Mouse (Mus musculus): Measurements from ENCODE around the gene Cct2. TPM values are rescaled to one million over a fixed set of nuclear protein-coding genes. Genes with fewer than 3 reads are reported as not detected.

Cct2 gene
- polyA plus RNA-seq, 1 experiment from 2014 or later, result 272 TPM

DNA sequence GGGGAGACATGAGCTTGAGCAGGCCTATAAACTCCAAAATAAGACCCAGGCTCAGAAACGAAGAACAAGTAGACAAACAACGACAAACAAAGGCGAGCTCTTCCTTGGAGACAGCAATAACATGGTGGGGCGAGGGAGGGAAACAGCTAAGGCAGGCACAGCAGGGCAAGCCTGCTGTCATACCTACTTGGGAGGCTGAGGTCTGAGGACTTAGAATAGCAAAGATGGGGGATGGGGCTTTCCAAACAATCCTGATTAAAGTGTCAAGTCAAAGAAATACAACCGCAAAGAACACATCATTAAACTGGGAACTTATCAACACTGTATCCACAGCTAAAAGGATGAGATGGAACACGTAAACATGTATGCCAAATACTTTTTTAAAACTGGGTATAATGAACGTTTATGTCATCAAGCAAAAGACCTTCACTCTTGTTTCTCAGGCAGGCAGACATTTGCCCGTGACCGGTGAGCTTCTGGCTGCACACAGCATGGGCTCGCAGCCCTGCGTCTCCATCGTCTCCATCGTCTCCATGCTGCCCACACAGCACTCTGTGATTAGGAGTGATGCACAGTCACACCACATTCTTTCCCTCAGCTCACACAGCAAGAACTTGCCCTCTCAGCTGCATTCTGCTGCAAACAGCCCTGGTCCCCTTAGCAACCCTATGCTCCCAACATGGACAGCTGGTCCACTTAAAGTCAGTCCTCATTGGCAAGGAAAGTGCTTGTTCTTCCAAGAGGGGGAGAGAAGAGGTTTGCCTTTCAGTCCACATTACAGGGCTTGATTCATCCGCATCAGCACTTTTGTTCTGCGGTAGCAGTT lies 31.1 kb upstream of the Cct2 start:
- peaks cover 36% of the 10 kb centered on the region for H3K36me3 ChIP-seq
- H3K27ac ChIP-seq, result peak overlapping the region; percentile 3; the same call in 1 of the 2 replicates
- peaks cover 15% of the 10 kb centered on the region for H3K4me1 ChIP-seq (replicated peaks)
- H3K4me2 ChIP-seq, result no peak overlapping the region
- no peaks in the 10 kb centered on the region for H3K27me3 ChIP-seq
- 62% methylated on average over 15 of the region's 15 CpGs for WGBS
- no peak overlapping the region for H3K4me3 ChIP-seq (replicated peaks)
- no peaks in the 10 kb centered on the region for H3K9me3 ChIP-seq
- ATAC-seq (ENCODE audit: insufficient number of reproducible peaks, insufficient read depth, low FRiP score, low TSS enrichment, low read depth), result no peak; the same call in 1 of the 2 replicates
- no peak overlapping the region for H3K9ac ChIP-seq (replicated peaks)

GRCm38 (mm10) chr10:117089628-117090027 lies 26.0 kb upstream of the Cct2 start:
- Histone ChIP-seq H3K4me2 (no peak overlapping the region), H3K27me3 (no peaks in the 10 kb centered on the region), H3K9me3 (no peaks in the 10 kb centered on the region), H3K36me3 (peaks cover 29% of the 10 kb centered on the region), H3K9ac (replicated peaks) (no peak overlapping the region), H3K4me3 (replicated peaks) (no peak overlapping the region), H3K27ac (no peak overlapping the region), H3K4me1 (replicated peaks) (0 out of 2 replicates have a peak, but pooled peaks cover 5% of the 10 kb centered on the region)
- WGBS, result 64% methylated on average over 4 of the region's 4 CpGs
- no peak for ATAC-seq (ENCODE audit: insufficient number of reproducible peaks, insufficient read depth, low FRiP score, low TSS enrichment, low read depth)

DNA sequence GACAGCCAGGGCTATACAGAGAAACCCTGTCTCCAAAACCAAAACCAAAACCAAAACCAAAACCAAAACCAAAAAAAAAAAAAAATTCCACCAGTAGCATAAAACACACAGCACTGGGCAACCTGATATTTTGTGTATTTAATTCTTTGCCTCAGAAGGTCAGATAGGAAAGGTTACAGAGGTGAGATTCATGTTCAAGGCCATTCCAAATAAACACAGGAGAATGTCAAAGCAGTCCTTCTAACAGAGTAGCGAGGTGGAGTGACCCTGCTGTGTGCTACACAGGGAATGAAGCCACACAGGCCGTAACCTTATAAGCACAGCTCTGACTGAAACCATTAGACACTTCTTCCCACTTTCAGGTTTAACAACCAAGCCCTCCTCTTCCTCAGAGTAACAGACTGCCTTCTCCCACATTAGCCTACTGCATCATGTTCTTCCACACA lies 18.3 kb upstream of the Cct2 start:
- no peak for ATAC-seq (ENCODE audit: insufficient number of reproducible peaks, insufficient read depth, low FRiP score, low TSS enrichment, low read depth)
- 88% methylated on average over 2 of the region's 2 CpGs for WGBS

DNA sequence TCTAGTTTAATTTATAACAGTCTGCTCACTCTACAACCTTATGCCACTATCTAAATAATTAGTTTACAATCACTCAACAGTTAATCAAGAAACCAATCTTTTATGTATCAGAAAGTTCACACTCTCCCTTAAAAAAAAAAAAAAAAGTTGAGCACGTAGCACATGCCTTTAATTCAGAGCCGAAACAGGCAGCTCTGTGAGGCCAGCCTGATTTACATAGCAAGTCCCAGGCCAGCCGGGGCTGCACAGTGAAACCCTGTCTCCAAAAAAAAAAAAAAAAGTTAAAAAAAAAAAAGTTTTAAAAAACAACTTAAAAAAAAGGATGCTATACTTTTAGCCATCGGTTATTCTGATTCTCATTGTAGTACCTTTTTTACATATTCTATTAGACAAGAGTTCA lies 17.7 kb upstream of the Cct2 start:
- Histone ChIP-seq H3K9me3 (no peaks in the 10 kb centered on the region), H3K9ac (replicated peaks) (no peak overlapping the region), H3K27ac (no peak overlapping the region), H3K36me3 (peaks cover 76% of the 10 kb centered on the region), H3K4me2 (no peak overlapping the region), H3K27me3 (no peaks in the 10 kb centered on the region), H3K4me1 (replicated peaks) (no peaks in the 10 kb centered on the region), H3K4me3 (replicated peaks) (no peak overlapping the region)
- 80% methylated on average over 4 of the region's 4 CpGs for WGBS
- no peak for ATAC-seq (ENCODE audit: insufficient number of reproducible peaks, insufficient read depth, low FRiP score, low TSS enrichment, low read depth)

More for the DNA sequence above, 18.3 kb upstream of the Cct2 start:
- Histone ChIP-seq H3K4me3 (replicated peaks) (no peak overlapping the region), H3K36me3 (peaks cover 70% of the 10 kb centered on the region), H3K9ac (replicated peaks) (no peak overlapping the region), H3K27me3 (no peaks in the 10 kb centered on the region), H3K4me1 (replicated peaks) (no peaks in the 10 kb centered on the region), H3K9me3 (no peaks in the 10 kb centered on the region), H3K27ac (no peak overlapping the region), H3K4me2 (no peak overlapping the region)

GRCm38 (mm10) chr10:117078284-117078683 lies 14.7 kb upstream of the Cct2 start:
- 79% methylated on average over 6 of the region's 6 CpGs for WGBS
- Histone ChIP-seq H3K9ac (replicated peaks) (no peak overlapping the region), H3K9me3 (no peaks in the 10 kb centered on the region), H3K4me2 (no peak overlapping the region), H3K27ac (no peak overlapping the region), H3K4me1 (replicated peaks) (no peaks in the 10 kb centered on the region), H3K27me3 (no peaks in the 10 kb centered on the region), H3K36me3 (peaks cover 85% of the 10 kb centered on the region), H3K4me3 (replicated peaks) (no peak overlapping the region)
- ATAC-seq (ENCODE audit: insufficient number of reproducible peaks, insufficient read depth, low FRiP score, low TSS enrichment, low read depth), result no peak

- H3K4me1 ChIP-seq (replicated peaks), result no peaks in the 10 kb centered on the region
- H3K27me3 ChIP-seq, result no peaks in the 10 kb centered on the region
- H3K27ac ChIP-seq, result no peak overlapping the region
- H3K4me2 ChIP-seq, result no peak overlapping the region
- no peaks in the 10 kb centered on the region for H3K9me3 ChIP-seq
- H3K9ac ChIP-seq (replicated peaks), result no peak overlapping the region
- no peak for ATAC-seq (ENCODE audit: insufficient number of reproducible peaks, insufficient read depth, low FRiP score, low TSS enrichment, low read depth)
- 91% methylated on average over 7 of the region's 7 CpGs for WGBS
- H3K36me3 ChIP-seq, result peaks cover 85% of the 10 kb centered on the region
- no peak overlapping the region for H3K4me3 ChIP-seq (replicated peaks)
These were observed 9.6 kb upstream of the Cct2 start for GRCm38 (mm10) chr10:117073176-117073575.

GRCm38 (mm10) chr10:117072191-117072888 lies 8.7 kb upstream of the Cct2 start:
- no peak overlapping the region for H3K9ac ChIP-seq (replicated peaks)
- H3K27me3 ChIP-seq, result no peaks in the 10 kb centered on the region
- H3K27ac ChIP-seq, result no peak overlapping the region
- H3K4me3 ChIP-seq (replicated peaks), result no peak overlapping the region
- no peak for ATAC-seq (ENCODE audit: insufficient number of reproducible peaks, insufficient read depth, low FRiP score, low TSS enrichment, low read depth)
- peaks cover 77% of the 10 kb centered on the region for H3K36me3 ChIP-seq
- no peaks in the 10 kb centered on the region for H3K4me1 ChIP-seq (replicated peaks)
- H3K4me2 ChIP-seq, result no peak overlapping the region
- H3K9me3 ChIP-seq, result no peaks in the 10 kb centered on the region
- 90% methylated on average over 18 of the region's 18 CpGs for WGBS

GRCm38 (mm10) chr10:117069109-117069508 lies 5.5 kb upstream of the Cct2 start:
- no peak for ATAC-seq (ENCODE audit: insufficient number of reproducible peaks, insufficient read depth, low FRiP score, low TSS enrichment, low read depth)
- H3K9me3 ChIP-seq, result no peaks in the 10 kb centered on the region
- 97% methylated on average over 3 of the region's 3 CpGs for WGBS
- H3K27me3 ChIP-seq, result no peaks in the 10 kb centered on the region
- peaks cover 49% of the 10 kb centered on the region for H3K36me3 ChIP-seq
- H3K27ac ChIP-seq, result no peak overlapping the region
- no peak overlapping the region for H3K9ac ChIP-seq (replicated peaks)
- no peak overlapping the region for H3K4me2 ChIP-seq
- H3K4me3 ChIP-seq (replicated peaks), result no peak overlapping the region
- H3K4me1 ChIP-seq (replicated peaks), result no peaks in the 10 kb centered on the region

GRCm38 (mm10) chr10:117064076-117064475 lies 462 bp upstream of the Cct2 start:
- Histone ChIP-seq H3K4me1 (replicated peaks) (peaks cover 10% of the 10 kb centered on the region; the same call in 1 of the 2 replicates), H3K36me3 (peaks cover 34% of the 10 kb centered on the region), H3K27ac (peak overlapping the region; percentile 82), H3K9ac (replicated peaks) (no peak overlapping the region; the same call in 1 of the 2 replicates), H3K27me3 (no peaks in the 10 kb centered on the region), H3K9me3 (no peaks in the 10 kb centered on the region), H3K4me3 (replicated peaks) (peak overlapping the region; percentile 91), H3K4me2 (peak overlapping the region; percentile 52)
- WGBS, result 12% methylated on average over 7 of the region's 7 CpGs
- 0 out of 2 replicates have a peak, but pooled peaks have one; percentile 17 for ATAC-seq (ENCODE audit: insufficient number of reproducible peaks, insufficient read depth, low FRiP score, low TSS enrichment, low read depth)

DNA sequence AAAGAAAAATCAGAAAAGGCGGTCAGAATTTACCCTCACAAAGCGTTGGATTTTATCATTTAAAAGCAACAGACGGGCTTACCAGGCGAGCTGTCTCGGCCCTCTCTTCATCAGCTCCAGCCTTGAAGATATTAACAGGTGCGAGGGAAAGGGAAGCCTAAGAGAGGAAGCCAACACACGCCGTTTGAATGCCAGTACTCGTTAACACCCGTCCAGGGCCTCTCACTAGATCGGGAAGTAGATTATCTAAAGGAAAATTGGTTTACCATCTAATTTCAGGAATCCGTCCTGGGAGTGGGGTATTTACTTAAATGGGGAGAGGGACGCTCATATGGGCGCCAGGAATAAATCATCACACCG lies 740 bp downstream of the Cct2 start:
- WGBS, result 4% methylated on average over 15 of the region's 15 CpGs
- Histone ChIP-seq H3K27me3 (no peaks in the 10 kb centered on the region), H3K36me3 (peaks cover 43% of the 10 kb centered on the region), H3K9me3 (no peaks in the 10 kb centered on the region), H3K4me3 (replicated peaks) (peak overlapping the region; percentile 91), H3K27ac (peak overlapping the region; percentile 91), H3K9ac (replicated peaks) (peak overlapping the region; percentile 86), H3K4me2 (peak overlapping the region; percentile 93), H3K4me1 (replicated peaks) (peaks cover 13% of the 10 kb centered on the region)
- ATAC-seq (ENCODE audit: insufficient number of reproducible peaks, insufficient read depth, low FRiP score, low TSS enrichment, low read depth), result no peak

DNA sequence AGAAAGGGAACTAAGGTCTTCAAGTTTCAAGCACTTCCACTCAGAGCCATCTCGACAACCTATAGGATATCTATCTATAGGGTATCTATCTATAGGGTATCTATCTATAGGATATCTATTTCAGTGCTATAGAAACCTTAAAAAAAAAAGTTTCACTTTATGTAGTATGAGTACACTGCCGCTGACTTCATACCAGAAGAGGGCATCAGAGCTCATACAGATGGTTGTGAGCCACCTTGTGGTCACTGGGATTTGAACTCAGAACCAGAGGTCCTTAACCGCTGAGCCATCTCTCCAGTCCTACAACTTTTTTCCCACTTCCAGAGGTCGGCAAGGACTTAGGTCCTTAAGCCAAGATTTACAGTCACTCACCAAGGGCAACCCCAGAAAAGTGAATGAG lies 7.9 kb downstream of the Cct2 start:
- Histone ChIP-seq H3K27me3 (no peaks in the 10 kb centered on the region), H3K27ac (no peak overlapping the region), H3K4me1 (replicated peaks) (peaks cover 8% of the 10 kb centered on the region), H3K9me3 (no peaks in the 10 kb centered on the region), H3K9ac (replicated peaks) (no peak overlapping the region), H3K4me3 (replicated peaks) (no peak overlapping the region), H3K36me3 (peaks cover 100% of the 10 kb centered on the region), H3K4me2 (no peak overlapping the region)
- 89% methylated on average over 4 of the region's 4 CpGs for WGBS
- ATAC-seq (ENCODE audit: insufficient number of reproducible peaks, insufficient read depth, low FRiP score, low TSS enrichment, low read depth), result no peak

Data from limb, embryonic 12.5 days (tissue).